Mouse (Mus musculus) urinary bladder, postnatal 4 days (tissue): ENCODE results near the gene Tmem204.
A peak's percentile ranks its signal among the peaks of the same experiment; 100 is the strongest.
"Not testable (repeated sequence)": the region's sequence is repeated elsewhere in the genome, so short reads cannot be mapped to it uniquely, and the experiment has no call there.

Source experiments
- DNase-seq, 2 experiments: peaks; one replicate each; pipeline ENCODE4 v3.0.0; 2021 to 2022; ENCODE audit warnings: low spot score in 2 of 2

Gene Tmem204

GRCm38 (mm10) chr17:25083444-25083931 is at the start of gene Tmem204:
TSS of gene Tmem204 (minus strand) at chr17:25083591.
- DNase-seq: peak; percentile 76 to 80

GRCm38 (mm10) chr17:25130060-25130459 is 46.7 kb upstream of the Tmem204 start:
- no peak for DNase-seq

DNA sequence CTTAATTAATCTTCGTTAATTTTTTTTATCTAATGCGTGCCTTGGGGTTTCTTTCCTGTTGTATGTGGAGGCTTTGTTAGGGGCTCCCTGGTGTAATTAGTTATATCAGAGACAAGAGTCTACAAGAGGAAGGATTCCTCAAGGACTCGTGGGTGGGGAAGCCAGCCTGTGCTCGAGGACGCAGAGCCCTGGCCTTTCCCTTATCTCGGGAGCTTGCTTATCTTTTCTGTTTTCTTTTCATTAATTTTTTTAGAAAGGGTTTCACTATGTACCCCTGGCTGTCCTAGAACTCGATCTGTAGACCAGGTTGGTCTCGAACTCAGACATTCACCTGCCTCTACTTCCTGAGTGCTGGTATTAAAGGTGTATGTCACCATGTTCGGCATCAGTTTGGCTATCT is 44.3 kb upstream of the Tmem204 start:
- DNase-seq: no peak

GRCm38 (mm10) chr17:25127079-25127478 is 43.7 kb upstream of the Tmem204 start:
- DNase-seq: no peak

GRCm38 (mm10) chr17:25125442-25126060 is 42.2 kb upstream of the Tmem204 start:
- not testable (repeated sequence) for DNase-seq

DNA sequence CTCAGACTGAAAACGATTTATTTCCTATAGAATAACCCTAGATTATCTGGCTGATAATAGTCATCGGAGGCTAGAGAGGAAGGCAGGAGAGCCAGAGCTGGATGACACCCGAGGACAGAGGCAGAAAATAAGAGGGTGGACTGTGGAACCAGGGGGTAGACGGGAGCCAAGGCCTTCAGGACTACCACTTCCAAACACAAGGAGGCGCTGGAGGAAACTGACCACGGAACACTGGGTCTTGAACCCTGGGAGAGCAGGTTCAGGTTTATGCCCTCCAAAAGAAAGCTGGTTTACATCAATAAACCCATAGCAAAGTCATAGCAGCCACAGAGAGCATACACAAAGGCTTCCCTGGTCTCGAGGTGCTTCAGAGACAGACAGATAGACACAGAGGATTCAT is 40.6 kb upstream of the Tmem204 start:
- DNase-seq: no peak

DNA sequence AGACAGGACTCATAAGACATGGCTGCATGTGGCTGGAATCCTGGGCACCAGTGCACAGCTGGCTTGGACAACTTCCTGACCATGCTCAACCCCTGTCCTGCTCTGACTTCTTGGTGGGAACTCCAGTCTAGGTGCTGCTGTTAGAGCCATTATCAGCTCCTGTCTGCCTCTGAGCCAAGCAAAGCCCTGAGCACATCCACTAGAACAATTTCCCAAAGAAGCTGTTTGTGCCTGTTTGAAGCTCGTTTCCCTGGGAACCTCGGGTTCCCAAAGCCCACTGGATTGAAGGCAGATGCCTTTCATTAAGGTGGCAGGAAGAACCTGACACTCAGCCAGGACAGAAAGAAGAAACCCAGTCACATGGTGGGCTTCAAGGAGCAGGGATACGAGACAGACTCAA is 37.0 kb upstream of the Tmem204 start, which contains the start of gene Ptx4:
Gene Ptx4 (plus strand): TSS at position 355 of the 400 bp plus-strand sequence.
- DNase-seq: no peak

DNA sequence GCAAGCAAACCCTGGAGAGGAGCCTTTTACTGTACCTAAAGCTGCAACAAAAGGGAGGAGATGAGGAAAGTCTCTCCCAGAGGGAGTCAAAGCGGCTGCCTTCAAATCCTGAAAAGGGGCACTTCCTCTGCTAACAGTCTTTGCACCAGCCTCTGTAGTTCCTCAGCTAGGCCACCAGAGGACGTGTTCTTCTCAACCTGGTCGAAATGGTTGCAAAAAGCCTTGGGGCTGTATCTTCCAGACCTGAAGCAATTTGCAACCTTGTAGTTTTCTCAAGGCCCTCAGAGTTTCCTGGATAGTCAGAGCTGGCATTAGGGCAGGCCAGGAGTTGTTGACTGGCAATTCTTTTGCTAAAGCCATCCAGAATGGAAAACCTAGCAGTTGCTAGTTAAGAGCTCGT is 33.9 kb upstream of the Tmem204 start:
- no peak for DNase-seq

- DNase-seq: peak; percentile 89 to 94
Measured at GRCm38 (mm10) chr17:25115664-25116432, 32.5 kb upstream of the Tmem204 start, which contains the start of gene Telo2. TSS of gene Telo2 (minus strand) at chr17:25115967.

GRCm38 (mm10) chr17:25114908-25115645 is 31.7 kb upstream of the Tmem204 start:
- no peak for DNase-seq

- DNase-seq: no peak
Measured at GRCm38 (mm10) chr17:25112423-25112810, 29.0 kb upstream of the Tmem204 start.

DNA sequence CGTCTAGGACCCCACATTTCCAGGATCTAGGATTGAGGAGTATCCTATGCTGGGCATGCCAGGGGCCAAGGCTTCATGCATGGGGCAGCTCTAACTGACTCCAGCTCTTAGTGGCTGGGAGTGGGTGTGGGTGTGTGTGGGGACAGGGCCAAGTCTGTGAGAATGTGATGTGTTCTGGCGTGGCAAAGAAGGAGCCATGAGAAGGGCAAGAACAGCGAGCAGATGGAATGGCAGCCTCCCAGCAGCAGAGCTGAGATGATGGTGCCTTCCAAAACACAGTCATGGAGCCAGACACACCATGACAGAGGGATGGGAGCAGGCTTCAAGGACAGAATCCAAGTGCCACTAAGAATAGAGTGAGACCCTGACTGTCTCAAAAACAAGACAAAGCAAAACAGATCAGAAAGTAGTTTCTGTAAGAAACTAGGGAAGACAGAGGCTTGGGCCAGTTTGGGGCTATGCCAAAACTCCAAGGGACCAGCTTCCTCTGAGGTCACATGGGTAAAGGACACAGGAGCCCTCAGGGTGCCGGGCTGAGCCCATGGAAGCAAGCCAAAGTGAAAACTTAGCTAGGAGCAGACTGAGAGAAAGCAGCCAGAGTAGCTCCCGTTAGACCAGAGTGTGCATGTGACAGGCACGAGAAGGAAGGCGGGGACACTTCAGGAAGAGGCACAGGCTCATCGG is 28.5 kb upstream of the Tmem204 start:
- no peak for DNase-seq

GRCm38 (mm10) chr17:25111220-25111619 is 27.8 kb upstream of the Tmem204 start:
- no peak for DNase-seq

GRCm38 (mm10) chr17:25110590-25110989 is 27.2 kb upstream of the Tmem204 start:
- DNase-seq: no peak

DNA sequence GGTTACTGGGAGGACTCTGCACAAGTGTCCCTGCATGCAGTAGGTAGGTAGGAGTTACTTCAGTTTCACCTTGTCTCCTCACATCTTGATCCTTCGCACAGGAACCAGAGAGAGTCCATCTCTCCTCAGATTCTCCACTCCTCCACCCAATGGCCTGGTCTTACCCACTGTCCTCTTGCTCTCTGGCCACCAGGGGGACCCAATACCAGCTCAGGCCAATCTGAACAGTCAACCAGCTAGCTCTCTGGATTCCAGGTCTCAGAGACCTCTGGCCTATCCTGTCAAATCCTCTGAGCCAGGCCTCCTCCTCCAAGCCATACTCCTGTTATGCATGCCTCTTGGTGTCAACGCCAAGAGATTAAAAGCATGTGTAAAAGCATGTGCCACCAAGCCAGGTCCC is 26.2 kb upstream of the Tmem204 start:
- no peak for DNase-seq

DNA sequence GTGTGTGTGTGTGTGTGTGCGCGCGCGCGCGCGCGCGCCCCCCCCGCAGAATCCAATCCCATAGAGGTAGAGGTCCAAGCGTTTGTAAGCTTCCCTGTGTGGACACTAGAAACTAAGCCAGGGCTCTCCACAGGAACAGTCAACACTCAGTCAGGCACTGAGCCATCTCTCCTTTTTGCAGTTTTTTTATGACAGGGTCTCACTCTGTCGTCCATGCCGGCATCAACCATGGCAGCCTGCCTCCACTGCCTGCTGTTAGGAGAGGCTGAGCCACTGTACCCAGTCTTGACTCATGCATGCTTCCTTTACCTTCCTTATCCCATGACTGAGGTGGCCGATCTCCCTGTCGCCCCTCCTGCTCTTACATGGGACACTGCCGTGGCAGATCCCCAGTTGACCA is 24.4 kb upstream of the Tmem204 start:
- no peak for DNase-seq

DNA sequence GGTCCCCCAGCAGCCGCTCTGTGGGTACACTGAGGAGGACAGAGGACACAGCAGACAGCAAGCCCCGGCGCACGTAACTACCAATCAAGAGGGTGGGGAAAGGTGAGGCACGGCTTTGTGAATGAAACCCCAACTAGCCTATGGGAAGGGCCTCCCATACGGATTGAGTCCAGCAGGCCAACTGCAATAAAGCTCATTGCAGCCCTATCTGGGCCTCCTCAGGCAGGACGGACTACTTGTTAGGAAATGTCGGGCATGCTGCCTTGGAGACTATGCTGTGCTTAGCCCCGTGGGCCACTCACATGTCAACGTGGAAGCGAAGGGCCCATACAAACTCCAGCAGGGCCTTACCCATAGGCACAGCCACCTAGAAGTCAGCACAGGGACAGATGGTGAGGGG is 17.9 kb upstream of the Tmem204 start:
- DNase-seq: no peak

- DNase-seq: no peak
Measured at GRCm38 (mm10) chr17:25100052-25100451, 16.7 kb upstream of the Tmem204 start.

- DNase-seq: no peak
Measured at GRCm38 (mm10) chr17:25096221-25096620, 12.8 kb upstream of the Tmem204 start.

- no peak for DNase-seq
Measured at GRCm38 (mm10) chr17:25090450-25090849, 7.1 kb upstream of the Tmem204 start.

- no peak for DNase-seq
Measured at GRCm38 (mm10) chr17:25089158-25089557, 5.8 kb upstream of the Tmem204 start.

- no peak for DNase-seq
Measured at GRCm38 (mm10) chr17:25086724-25087123, 3.3 kb upstream of the Tmem204 start.
